Mouse (Mus musculus): ENCODE results near the gene Mgea5. TPM values are rescaled to one million over a fixed set of nuclear protein-coding genes. Genes with fewer than 3 reads are reported as not detected.

Gene Mgea5
- polyA plus RNA-seq, 1 experiment, result 12.1 TPM

GRCm38 (mm10) chr19:45741431-45742217, 42.0 kb downstream of the Mgea5 start:
- no peak overlapping the region for H3ac ChIP-seq (ENCODE audit: control insufficient read depth, insufficient read length, low read depth)
- no peaks in the 10 kb centered on the region for H3K79me3 ChIP-seq (ENCODE audit: low read depth)
- TF ChIP-seq MYOG (IDR thresholded peaks at IDR 0.05; ENCODE audit: control insufficient read depth, extremely low read depth, insufficient read length) (no peak), MYOD1 (IDR thresholded peaks at IDR 0.05; ENCODE audit: control insufficient read depth, insufficient read length, low read depth) (no peak), FOSL1 (IDR thresholded peaks at IDR 0.05; ENCODE audit: insufficient read depth, low read length, poor library complexity, severe bottlenecking) (no peak), CEBPB (IDR thresholded peaks at IDR 0.05; ENCODE audit: low read depth) (no peak), CTCF (IDR thresholded peaks at IDR 0.05; ENCODE audit: control insufficient read depth, insufficient read depth, insufficient read length) (no peak), USF1 (IDR thresholded peaks at IDR 0.05; ENCODE audit: low read depth) (no peak), MAX (IDR thresholded peaks at IDR 0.05) (no peak)
- H3K36me3 ChIP-seq (ENCODE audit: control insufficient read depth, insufficient read depth), result peaks cover 2% of the 10 kb centered on the region
- H3K4me3 ChIP-seq (ENCODE audit: insufficient read depth, poor library complexity, severe bottlenecking), result no peak overlapping the region
- H3K27me3 ChIP-seq (ENCODE audit: control insufficient read depth, insufficient read depth, insufficient read length), result peaks cover 44% of the 10 kb centered on the region
- H3K79me2 ChIP-seq (ENCODE audit: control insufficient read depth, insufficient read depth), result no peaks in the 10 kb centered on the region

GRCm38 (mm10) chr19:45740817-45741216, 42.8 kb downstream of the Mgea5 start:
- Histone ChIP-seq H3K36me3 (ENCODE audit: control insufficient read depth, insufficient read depth) (no peaks in the 10 kb centered on the region), H3K27me3 (ENCODE audit: control insufficient read depth, insufficient read depth, insufficient read length) (peaks cover 44% of the 10 kb centered on the region), H3ac (ENCODE audit: control insufficient read depth, insufficient read length, low read depth) (no peak overlapping the region), H3K4me3 (ENCODE audit: insufficient read depth, poor library complexity, severe bottlenecking) (no peak overlapping the region), H3K79me3 (ENCODE audit: low read depth) (no peaks in the 10 kb centered on the region), H3K79me2 (ENCODE audit: control insufficient read depth, insufficient read depth) (no peaks in the 10 kb centered on the region)
- TF ChIP-seq MAX (IDR thresholded peaks at IDR 0.05) (no peak), USF1 (IDR thresholded peaks at IDR 0.05; ENCODE audit: low read depth) (no peak), CTCF (IDR thresholded peaks at IDR 0.05; ENCODE audit: control insufficient read depth, insufficient read depth, insufficient read length) (no peak), FOSL1 (IDR thresholded peaks at IDR 0.05; ENCODE audit: insufficient read depth, low read length, poor library complexity, severe bottlenecking) (no peak), MYOG (IDR thresholded peaks at IDR 0.05; ENCODE audit: control insufficient read depth, extremely low read depth, insufficient read length) (no peak)

- Histone ChIP-seq H3K4me3 (ENCODE audit: insufficient read depth, poor library complexity, severe bottlenecking) (no peak overlapping the region), H3K79me3 (ENCODE audit: low read depth) (no peaks in the 10 kb centered on the region), H3K36me3 (ENCODE audit: control insufficient read depth, insufficient read depth) (no peaks in the 10 kb centered on the region), H3ac (ENCODE audit: control insufficient read depth, insufficient read length, low read depth) (no peak overlapping the region), H3K27me3 (ENCODE audit: control insufficient read depth, insufficient read depth, insufficient read length) (peaks cover 44% of the 10 kb centered on the region), H3K79me2 (ENCODE audit: control insufficient read depth, insufficient read depth) (no peaks in the 10 kb centered on the region)
- TF ChIP-seq CEBPB (IDR thresholded peaks at IDR 0.05; ENCODE audit: low read depth) (no peak), USF1 (IDR thresholded peaks at IDR 0.05; ENCODE audit: low read depth) (no peak), MYOG (IDR thresholded peaks at IDR 0.05; ENCODE audit: control insufficient read depth, extremely low read depth, insufficient read length) (no peak), FOSL1 (IDR thresholded peaks at IDR 0.05; ENCODE audit: insufficient read depth, low read length, poor library complexity, severe bottlenecking) (no peak), MAX (IDR thresholded peaks at IDR 0.05) (no peak), MYOD1 (IDR thresholded peaks at IDR 0.05; ENCODE audit: control insufficient read depth, insufficient read length, low read depth) (no peak), CTCF (IDR thresholded peaks at IDR 0.05; ENCODE audit: control insufficient read depth, insufficient read depth, insufficient read length) (no peak)
Measured at GRCm38 (mm10) chr19:45740233-45740632, 43.4 kb downstream of the Mgea5 start.

- TF ChIP-seq MYOD1 (IDR thresholded peaks at IDR 0.05; ENCODE audit: control insufficient read depth, insufficient read length, low read depth), result no peak
- TF ChIP-seq MAX (IDR thresholded peaks at IDR 0.05), result no peak
- TF ChIP-seq FOSL1 (IDR thresholded peaks at IDR 0.05; ENCODE audit: insufficient read depth, low read length, poor library complexity, severe bottlenecking), result no peak
- no peak for TF ChIP-seq CTCF (IDR thresholded peaks at IDR 0.05; ENCODE audit: control insufficient read depth, insufficient read depth, insufficient read length)
- TF ChIP-seq CEBPB (IDR thresholded peaks at IDR 0.05; ENCODE audit: low read depth), result no peak
- no peak for TF ChIP-seq MYOG (IDR thresholded peaks at IDR 0.05; ENCODE audit: control insufficient read depth, extremely low read depth, insufficient read length)
- no peak for TF ChIP-seq USF1 (IDR thresholded peaks at IDR 0.05; ENCODE audit: low read depth)
- Histone ChIP-seq H3K79me2 (ENCODE audit: control insufficient read depth, insufficient read depth) (no peaks in the 10 kb centered on the region), H3K4me3 (ENCODE audit: insufficient read depth, poor library complexity, severe bottlenecking) (no peak overlapping the region), H3K27me3 (ENCODE audit: control insufficient read depth, insufficient read depth, insufficient read length) (peaks cover 54% of the 10 kb centered on the region), H3K79me3 (ENCODE audit: low read depth) (no peaks in the 10 kb centered on the region), H3K36me3 (ENCODE audit: control insufficient read depth, insufficient read depth) (no peaks in the 10 kb centered on the region), H3ac (ENCODE audit: control insufficient read depth, insufficient read length, low read depth) (no peak overlapping the region)
Measured at GRCm38 (mm10) chr19:45738521-45738920, 45.1 kb downstream of the Mgea5 start.

GRCm38 (mm10) chr19:45737846-45738484, 45.7 kb downstream of the Mgea5 start:
- no peak for TF ChIP-seq FOSL1 (IDR thresholded peaks at IDR 0.05; ENCODE audit: insufficient read depth, low read length, poor library complexity, severe bottlenecking)
- no peak for TF ChIP-seq MYOD1 (IDR thresholded peaks at IDR 0.05; ENCODE audit: control insufficient read depth, insufficient read length, low read depth)
- TF ChIP-seq MAX (IDR thresholded peaks at IDR 0.05), result no peak
- TF ChIP-seq MYOG (IDR thresholded peaks at IDR 0.05; ENCODE audit: control insufficient read depth, extremely low read depth, insufficient read length), result no peak
- TF ChIP-seq CTCF (IDR thresholded peaks at IDR 0.05; ENCODE audit: control insufficient read depth, insufficient read depth, insufficient read length), result no peak
- no peak for TF ChIP-seq CEBPB (IDR thresholded peaks at IDR 0.05; ENCODE audit: low read depth)
- no peak for TF ChIP-seq USF1 (IDR thresholded peaks at IDR 0.05; ENCODE audit: low read depth)
- Histone ChIP-seq H3K79me2 (ENCODE audit: control insufficient read depth, insufficient read depth) (no peaks in the 10 kb centered on the region), H3K27me3 (ENCODE audit: control insufficient read depth, insufficient read depth, insufficient read length) (peaks cover 54% of the 10 kb centered on the region), H3K79me3 (ENCODE audit: low read depth) (no peaks in the 10 kb centered on the region), H3ac (ENCODE audit: control insufficient read depth, insufficient read length, low read depth) (no peak overlapping the region), H3K4me3 (ENCODE audit: insufficient read depth, poor library complexity, severe bottlenecking) (no peak overlapping the region), H3K36me3 (ENCODE audit: control insufficient read depth, insufficient read depth) (no peaks in the 10 kb centered on the region)

Data from C2C12 (cell line).